Mouse (Mus musculus) adrenal gland, postnatal 14 days (tissue): ENCODE data around the gene Hgd. TPM values are rescaled to one million over a fixed set of nuclear protein-coding genes. Genes with fewer than 3 reads are reported as not detected.
A peak's percentile ranks its signal among the peaks of the same experiment; 100 is the strongest.
"Not testable (repeated sequence)": the region's sequence is repeated elsewhere in the genome, so short reads cannot be mapped to it uniquely, and the experiment has no call there.

Experiments used
- DNase-seq: peaks from one replicate; pipeline ENCODE4 v3.0.0; 2021; ENCODE audit warnings: mixed read lengths
- total RNA-seq: library from RNA; stranded (reverse); gene quantifications from 2 replicates; pipeline ENCODE4 v1.2.3, GENCODE M21; 2021

Hgd gene
- total RNA-seq, 1 experiment from 2014 or later = 54.1 TPM

DNA sequence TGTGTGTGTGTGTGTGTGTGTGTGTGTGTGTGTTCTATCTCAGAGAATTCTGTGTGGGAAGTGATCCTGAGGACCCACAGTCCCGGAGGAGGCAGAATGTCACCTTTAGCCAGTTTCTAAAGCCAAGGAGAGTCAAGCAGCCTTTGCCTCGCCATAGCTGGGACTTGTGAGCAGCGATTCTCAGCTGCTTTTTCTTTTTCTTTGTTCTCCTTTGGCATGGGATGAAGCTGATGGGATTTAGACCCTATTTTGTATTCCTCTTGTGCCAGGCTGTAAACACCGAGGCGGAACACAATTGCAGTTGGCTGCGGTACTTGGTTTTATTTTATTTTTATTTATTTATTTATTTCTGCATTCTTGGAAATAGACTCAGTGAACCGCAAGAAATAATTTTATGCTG, 49.1 kb downstream of the Hgd start:
- no peak for DNase-seq

- no peak for DNase-seq
Measured at GRCm38 (mm10) chr16:37634578-37634977, 54.6 kb downstream of the Hgd start.

GRCm38 (mm10) chr16:37635095-37635494, 55.1 kb downstream of the Hgd start:
- DNase-seq = no peak

GRCm38 (mm10) chr16:37636107-37636506, 56.2 kb downstream of the Hgd start:
- DNase-seq = peak; percentile 57

DNA sequence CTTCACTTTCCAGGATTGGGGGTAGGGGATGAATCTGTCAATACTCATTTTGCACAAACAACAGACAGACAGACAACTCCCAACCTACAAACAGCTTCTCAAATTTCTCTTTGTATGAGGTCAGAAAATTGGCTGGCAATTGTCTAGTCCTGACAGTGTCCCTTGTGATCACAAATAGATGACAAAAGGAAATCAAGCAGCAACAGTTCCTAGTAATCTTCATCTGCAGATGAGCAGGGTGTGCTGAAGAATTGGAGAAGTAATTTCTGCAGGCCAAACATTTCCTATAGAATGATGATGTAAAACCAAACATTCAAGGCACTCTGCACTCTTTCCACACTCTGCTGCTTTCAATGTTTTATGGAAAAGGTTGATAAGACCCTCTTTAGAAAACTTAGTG, 57.8 kb downstream of the Hgd start:
- no peak for DNase-seq

DNA sequence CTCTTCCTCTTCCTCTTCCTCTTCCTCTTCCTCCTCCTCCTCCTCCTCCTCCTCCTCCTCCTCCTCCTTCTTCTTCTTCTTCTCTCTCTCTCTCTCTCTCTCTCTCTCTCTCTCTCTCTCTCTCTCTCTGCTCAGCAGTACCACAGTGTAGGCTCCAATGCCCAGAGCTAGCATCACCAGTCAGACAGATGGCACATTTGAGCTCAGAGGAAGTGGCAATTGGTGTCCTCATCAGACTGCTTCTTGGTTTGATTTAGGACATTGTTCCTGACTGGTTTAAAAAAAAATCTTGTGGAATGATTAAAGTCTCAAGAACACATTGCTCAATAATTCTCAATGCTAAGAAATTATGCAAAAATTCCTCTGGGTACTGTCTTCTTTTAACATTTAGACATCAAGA, 60.6 kb downstream of the Hgd start:
- DNase-seq = not testable (repeated sequence)

- DNase-seq = no peak
Measured at GRCm38 (mm10) chr16:37644486-37644885, 64.5 kb downstream of the Hgd start.

- DNase-seq = no peak
Measured at GRCm38 (mm10) chr16:37645211-37645610, 65.3 kb downstream of the Hgd start.

DNA sequence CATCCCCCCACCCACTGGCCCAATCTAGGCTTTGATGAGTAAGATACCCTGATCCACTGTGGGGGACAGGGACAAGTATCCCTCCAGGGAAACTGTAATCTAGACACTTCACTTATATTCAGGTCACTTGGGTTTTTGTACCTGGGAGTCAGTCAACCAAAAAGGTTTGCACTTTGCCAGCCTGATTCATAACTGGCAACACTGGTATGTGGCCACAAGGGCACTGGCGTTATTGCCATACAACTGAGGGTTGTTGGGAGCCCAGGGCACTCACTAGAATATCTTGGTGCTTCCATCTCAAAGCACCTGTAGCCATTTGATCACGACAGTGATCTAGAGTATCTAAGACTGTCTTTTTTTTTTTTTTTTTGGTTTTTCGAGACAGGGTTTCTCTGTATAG, 65.8 kb downstream of the Hgd start:
- DNase-seq = no peak

GRCm38 (mm10) chr16:37647067-37647466, 67.1 kb downstream of the Hgd start:
- no peak for DNase-seq

DNA sequence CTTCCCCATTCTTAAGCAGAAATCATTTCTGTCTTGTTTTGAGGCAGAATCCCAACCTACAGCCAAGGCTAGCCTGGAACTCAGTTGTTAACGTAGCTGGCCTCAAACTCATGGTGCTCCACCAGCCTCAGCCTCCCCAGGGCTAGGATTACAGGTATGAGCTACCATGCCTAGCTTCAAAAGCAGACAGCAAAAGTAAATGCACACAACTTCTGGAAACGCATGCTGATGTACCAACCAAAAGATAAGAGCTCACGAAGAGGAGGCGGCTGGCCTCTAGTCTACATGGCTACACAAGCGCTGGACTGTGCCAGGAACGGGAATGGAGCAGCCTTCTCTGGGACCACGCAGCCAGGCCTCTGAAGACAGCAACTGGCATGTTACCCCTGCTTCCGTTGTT, 68.0 kb downstream of the Hgd start:
- DNase-seq = no peak

DNA sequence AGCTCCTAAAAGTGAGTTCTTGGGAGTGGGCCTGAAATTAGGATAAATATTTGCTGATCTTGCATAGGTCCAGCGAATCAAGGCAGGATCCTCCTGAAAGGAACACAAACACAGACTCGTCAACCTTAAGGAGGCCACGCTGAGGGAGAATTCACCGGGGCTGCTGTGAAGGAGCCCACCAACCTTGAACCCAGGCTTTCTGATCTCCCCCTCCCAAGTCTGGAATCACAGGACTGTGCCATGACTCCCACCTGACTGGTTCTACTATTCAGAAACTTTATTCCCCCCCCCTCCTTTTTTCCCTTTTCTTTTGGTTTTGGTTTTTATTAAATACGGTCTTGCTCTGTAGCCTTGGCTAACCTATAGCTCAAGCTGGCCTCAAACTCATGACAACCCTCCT, 69.1 kb downstream of the Hgd start:
- no peak for DNase-seq

DNA sequence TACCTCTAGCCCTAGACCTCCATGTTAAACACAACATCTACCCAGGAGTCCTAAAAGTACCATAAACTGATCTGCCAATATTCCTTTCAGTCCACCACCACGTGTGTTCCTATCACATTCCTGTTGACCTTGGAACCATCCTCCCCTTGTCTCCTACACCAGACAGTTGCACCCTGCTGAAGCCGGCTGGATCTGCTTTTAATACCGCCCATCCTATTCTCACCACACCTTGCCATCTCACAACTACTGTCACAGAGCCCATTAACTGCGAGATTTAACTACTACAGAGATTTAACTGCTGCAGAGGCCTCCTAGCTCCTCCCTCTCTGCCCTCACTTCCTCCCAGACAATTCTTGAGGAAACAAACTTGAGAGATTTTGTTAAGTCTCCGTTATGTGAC, 71.5 kb downstream of the Hgd start:
- no peak for DNase-seq

DNA sequence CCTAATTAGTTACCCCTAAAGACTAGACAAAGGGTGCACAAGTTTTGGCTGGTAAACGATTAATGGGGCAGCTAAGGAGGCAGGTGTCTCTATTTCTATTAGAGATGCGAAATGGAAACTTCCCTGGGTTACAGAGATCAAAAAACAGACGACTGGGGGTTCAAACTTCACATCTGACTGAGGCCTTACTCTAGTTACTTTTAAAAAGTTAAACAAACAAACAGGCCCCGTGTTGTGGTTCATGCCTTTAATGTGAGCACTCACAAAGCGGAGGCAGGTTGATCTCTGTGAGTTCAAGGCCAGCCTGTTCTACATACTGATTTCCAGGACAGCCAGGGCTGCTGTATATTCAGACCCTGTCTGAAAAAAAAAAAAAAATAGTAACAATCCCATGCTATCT, 72.7 kb downstream of the Hgd start:
- no peak for DNase-seq

GRCm38 (mm10) chr16:37653058-37653457, 73.1 kb downstream of the Hgd start:
- no peak for DNase-seq

DNA sequence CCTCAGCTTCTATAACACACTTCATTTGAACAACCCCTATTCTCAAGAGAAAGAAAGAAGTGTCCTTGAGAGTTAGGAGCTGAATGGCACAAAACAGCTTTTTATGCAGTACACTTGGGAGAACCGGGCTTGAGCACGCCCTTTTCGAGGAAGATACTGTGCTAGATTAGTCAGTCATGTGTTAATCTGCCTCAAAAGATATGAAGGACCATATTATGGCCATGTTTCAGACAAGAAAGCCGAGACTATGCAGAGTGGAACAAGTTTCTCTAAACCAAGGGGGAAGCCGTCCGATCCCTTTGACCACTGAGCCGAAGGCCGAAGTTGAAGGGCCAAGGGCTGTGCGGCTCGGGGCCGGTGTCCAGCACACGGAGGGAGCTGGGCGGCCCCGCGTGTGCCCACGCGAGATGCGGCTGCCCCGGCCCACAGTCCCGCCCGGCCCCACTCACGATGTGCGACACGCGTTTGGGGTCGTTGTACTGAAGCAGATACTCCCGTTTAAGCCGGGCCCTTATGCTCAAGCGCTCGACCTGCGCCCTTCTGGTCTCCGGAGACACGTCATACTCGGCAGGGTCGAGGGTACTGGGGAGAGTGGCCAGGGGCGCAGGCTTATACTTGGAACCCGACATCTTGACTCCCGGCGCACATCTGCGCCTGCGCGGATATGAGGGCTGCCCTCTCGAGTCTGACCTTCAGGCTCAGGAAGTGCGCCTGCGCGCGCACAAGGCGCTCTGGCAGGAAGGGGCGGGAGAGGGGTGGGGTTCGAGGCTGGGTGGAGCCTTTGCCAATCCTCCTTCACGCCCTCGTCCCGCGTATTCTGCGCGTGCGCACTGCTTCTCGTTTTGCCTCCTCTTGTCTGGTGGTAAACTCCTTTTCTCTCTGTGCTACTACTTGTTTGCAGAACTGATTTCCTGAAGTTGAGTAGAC, 74.0 kb downstream of the Hgd start, which contains the start of gene Ndufb4:
Gene Ndufb4 (minus strand): TSS at position 723 of the 927 bp plus-strand sequence.
- peak; percentile 99 for DNase-seq

- no peak for DNase-seq
Measured at GRCm38 (mm10) chr16:37654831-37655455, 75.0 kb downstream of the Hgd start.

DNA sequence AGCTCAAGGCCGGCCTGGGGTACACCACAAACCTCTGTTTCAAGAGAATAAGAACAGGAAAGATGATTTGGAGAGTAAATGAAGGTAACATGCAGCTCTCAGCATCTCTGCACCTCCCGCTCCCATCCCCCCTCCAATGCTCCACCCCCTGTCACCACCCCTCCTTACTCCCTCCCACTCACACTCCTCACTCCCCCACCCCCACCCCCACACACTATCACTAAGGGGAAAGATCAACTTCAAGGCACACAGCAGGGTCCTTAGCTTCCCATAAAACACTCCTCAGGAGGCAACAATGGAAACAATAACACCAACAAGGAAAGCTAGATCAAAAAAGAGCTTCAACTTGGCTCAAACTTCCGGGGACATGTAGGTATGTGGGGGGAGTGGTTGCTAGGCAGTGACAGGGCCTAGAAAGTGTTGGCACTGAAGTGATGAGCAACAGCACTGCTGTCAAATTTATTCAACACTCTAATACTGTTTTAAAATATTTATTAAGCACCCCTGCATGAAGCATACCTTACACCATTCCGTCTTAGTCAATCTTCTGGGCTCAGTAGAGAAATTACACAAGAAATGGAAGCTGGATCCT, 75.9 kb downstream of the Hgd start:
- no peak for DNase-seq

DNA sequence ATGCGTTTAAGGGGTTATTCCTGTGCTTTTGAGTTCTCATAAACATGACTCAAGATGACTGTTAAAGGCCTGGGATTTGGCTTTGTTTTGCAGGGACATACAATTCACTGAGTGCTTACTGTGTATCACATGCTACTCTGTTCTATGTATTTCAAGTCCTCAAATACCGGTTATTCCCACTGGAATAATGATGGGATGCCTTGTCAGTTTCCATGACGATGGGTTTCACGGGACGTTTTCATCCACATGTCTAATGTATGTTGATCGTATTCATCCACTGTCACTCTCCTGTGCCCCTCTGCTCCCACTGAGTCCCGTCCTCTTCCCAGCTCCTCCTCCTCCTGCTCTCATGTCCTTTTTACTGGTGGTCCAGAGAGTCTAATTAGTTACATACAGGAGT, 76.8 kb downstream of the Hgd start:
- DNase-seq = no peak

DNA sequence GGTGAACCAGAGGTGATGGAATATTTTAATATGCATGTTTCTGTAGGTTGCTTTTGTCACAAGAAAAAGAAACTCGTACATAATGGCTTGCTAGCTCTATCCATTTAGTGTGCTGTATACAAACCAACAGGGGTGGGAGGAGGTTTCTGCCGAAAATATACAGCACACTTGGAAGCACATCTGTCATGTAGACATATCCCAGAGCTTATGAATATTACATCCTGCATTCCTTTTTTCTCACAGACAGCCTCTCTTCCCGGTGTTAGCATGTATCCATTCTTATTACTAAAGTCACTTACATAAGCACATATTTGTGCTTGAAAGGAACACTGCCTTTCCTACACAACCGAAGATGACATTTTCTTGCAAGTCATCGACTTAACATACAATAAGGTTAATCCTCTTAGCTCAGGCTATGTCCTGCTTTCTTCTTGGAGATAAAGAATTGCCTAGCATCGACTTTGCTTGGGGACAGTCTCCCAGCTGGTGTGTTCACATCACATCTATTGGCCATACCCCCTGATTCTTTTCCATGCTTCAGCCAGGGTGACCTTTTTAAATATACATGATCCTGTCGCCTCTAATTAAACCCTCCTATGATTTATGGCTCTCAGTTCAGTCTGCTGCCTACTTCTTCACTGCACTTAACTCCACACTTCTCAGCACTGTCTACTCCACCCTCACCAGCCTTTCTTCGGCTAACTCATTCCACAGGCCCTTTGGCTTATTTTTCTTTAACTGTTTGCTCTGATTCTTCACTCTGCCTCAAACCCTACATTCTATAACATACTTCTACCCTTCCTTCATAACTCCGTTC, 83.9 kb downstream of the Hgd start:
- no peak for DNase-seq

DNA sequence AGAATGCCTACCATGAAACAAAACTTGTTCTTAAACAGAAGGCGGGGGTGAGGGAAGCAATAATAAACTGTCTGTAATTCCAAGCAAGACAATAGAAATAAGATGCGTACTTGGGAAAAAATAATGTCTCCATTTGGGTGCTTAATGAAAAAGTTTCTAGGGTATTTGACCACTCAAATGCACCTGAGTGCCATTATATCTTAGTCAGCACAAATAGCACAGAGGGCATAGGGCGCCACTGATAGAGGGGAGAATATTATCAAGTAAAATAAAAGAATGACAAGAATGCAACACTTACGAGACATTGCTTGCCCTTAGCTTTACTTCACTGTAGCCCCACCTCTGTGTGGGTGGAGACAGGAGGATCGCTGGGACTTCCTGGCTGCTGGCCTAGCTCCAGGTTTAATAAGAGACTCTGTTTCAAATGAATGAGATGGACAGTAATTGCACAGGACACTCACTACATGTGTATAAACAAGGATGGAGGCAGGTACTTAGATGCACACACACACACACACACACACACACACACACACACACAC, 85.5 kb downstream of the Hgd start:
- no peak for DNase-seq

DNA sequence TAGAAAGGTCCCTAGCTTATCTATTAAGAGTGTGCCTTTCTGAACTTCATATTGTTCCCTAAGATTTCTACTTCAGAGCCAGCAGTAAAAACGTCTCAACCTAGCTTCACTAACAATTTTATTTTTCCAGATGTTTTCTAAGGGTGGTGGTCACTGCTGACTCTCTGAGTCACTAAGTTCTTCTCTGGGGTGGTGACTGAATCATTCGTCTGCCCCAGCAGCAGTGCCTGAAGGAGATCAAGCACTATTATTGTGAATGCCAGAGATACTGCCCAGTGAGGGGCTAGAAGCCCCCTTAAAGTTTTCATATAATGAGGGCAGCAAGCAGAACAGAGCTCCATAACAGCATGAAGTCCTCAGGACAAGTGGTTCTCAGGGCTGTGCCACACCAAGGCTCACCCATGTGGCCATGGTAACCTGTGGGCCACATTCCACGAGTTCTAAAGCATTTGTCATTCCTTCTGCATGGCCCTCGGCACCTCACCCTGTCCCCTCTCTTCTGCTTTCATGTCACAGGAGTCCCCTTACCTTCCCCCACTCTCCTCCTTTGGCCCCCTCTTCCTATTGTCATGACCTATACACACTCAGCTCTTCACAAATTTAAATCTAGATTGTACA, 90.8 kb downstream of the Hgd start:
- DNase-seq = no peak
